Mouse (Mus musculus): ENCODE measurements at regions not wholly inside any gene's neighbourhood (a gene's known extent, or its start where the extent isn't known, plus 50 kb on each side); places are given as distances from the start of the nearest gene placed in this dataset.

DNA sequence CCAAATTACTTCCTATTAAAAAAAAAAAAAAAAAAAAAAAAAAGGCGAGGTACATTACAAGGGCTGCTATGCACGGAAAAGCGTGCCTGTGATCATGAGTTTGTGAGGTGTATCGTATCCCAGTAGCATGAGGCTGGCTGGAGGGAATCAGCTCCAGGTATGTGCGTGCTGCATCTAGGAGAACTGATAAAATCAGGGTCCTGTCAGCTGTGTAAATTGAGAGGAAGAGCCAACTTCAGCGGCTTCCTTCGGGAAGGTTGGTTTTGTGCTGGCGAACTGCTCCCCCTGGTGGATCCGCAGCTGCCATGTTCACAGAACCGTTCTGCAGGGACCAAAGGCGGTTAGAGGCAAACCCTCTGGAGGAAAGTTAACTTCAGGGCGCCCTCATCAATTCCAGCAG, 60.8 kb upstream of the Gm10295 start:
- peak; percentile 35 to 71 for DNase-seq (ENCODE audit: low spot score in 2 of 2)

- DNase-seq (ENCODE audit: low spot score in 2 of 2), result no peak
Measured at GRCm38 (mm10) chr7:71411293-71412011, 60.2 kb upstream of the Gm10295 start.

GRCm38 (mm10) chr7:71409903-71410302, 58.6 kb upstream of the Gm10295 start:
- DNase-seq (ENCODE audit: low spot score in 2 of 2), result no peak

DNA sequence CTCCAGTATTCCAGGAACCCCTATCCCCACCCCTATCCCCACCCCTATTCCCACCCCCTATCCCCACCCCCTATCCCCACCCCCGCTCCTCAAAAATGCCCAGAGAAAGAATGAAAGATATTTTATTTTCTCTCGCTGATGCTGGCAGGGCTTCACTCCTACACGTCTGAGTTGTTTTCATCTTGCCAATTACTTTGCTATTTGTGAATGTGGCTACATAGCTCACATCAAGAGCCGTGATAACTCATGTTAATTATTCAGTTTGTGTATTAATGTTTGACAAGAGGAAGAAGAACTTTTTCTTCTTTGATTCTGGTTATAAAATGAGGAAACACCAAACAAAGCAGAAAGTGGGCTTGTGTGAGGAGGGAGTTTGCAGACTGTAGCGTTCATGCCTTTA, 57.8 kb upstream of the Gm10295 start:
- no peak for DNase-seq (ENCODE audit: low spot score in 2 of 2)

GRCm38 (mm10) chr7:71406283-71406682, 55.0 kb upstream of the Gm10295 start:
- DNase-seq (ENCODE audit: low spot score in 2 of 2), result no peak

All from spleen, postnatal 4 days (tissue).